Mouse (Mus musculus) lung, adult 2 months (tissue): Measurements from ENCODE around the gene Ift122.
"Not testable (repeated sequence)": the region's sequence is repeated elsewhere in the genome, so short reads cannot be mapped to it uniquely, and the experiment has no call there.

Experiments
- CTCF ChIP-seq: fragments of 200-500 bp; IDR thresholded peaks from 2 replicates; pipeline ENCODE4 v1.5.1; 2011; ENCODE audit warnings: mild to moderate bottlenecking, low read length, control low read depth; ENCODE audit not compliant: insufficient read depth
- POLR2A ChIP-seq: fragments of 200-500 bp; IDR thresholded peaks from 2 replicates; pipeline ENCODE4 v1.6.1; 2011; ENCODE audit warnings: low read depth, mild to moderate bottlenecking, control low read depth, low read length, borderline replicate concordance; ENCODE audit errors: extremely low read depth

- peak; percentile 62 for TF ChIP-seq CTCF
- TF ChIP-seq POLR2A: not testable (repeated sequence)
Observed at GRCm38 (mm10) chr6:115823850-115824464, 29.3 kb upstream of the Ift122 start.
